Mouse (Mus musculus) frontal cortex, postnatal 36 days (tissue): ENCODE measurements around the gene Ewsr1.

Experiments used
- DNase-seq, 2 experiments: peaks; one replicate each; pipeline ENCODE4 v3.0.0; 2022; ENCODE audit warnings: low spot score in 2 of 2

The Ewsr1 gene

GRCm38 (mm10) chr11:5059230-5059629 lies 39.8 kb downstream of the Ewsr1 start:
- no peak for DNase-seq

GRCm38 (mm10) chr11:5058783-5059182 lies 40.3 kb downstream of the Ewsr1 start:
- peak in 1 of 2 experiments; percentile 29 for DNase-seq

- DNase-seq = peak; percentile 51 to 63
Measured at GRCm38 (mm10) chr11:5057856-5058641, 41.0 kb downstream of the Ewsr1 start, which contains the start of gene Rasl10a. Gene Rasl10a, plus strand, starts transcription at chr11:5058128.

- peak in 1 of 2 experiments; percentile 26 for DNase-seq
Measured at GRCm38 (mm10) chr11:5057541-5057855, 41.6 kb downstream of the Ewsr1 start.

- DNase-seq = no peak
Measured at GRCm38 (mm10) chr11:5057064-5057463, 42.0 kb downstream of the Ewsr1 start.

- no peak for DNase-seq
Measured at GRCm38 (mm10) chr11:5055945-5056938, 42.8 kb downstream of the Ewsr1 start.

GRCm38 (mm10) chr11:5054874-5055273 lies 44.2 kb downstream of the Ewsr1 start:
- DNase-seq = no peak

GRCm38 (mm10) chr11:5054151-5054550 lies 44.9 kb downstream of the Ewsr1 start:
- no peak for DNase-seq

- DNase-seq = peak; percentile 54 to 84
Measured at GRCm38 (mm10) chr11:5052200-5052854, 46.7 kb downstream of the Ewsr1 start.

- DNase-seq = no peak
Measured at GRCm38 (mm10) chr11:5051629-5052028, 47.4 kb downstream of the Ewsr1 start.

- peak; percentile 49 to 64 for DNase-seq
Measured at GRCm38 (mm10) chr11:5046321-5046926, 52.6 kb downstream of the Ewsr1 start.

- no peak for DNase-seq
Measured at GRCm38 (mm10) chr11:5042645-5043381, 56.3 kb downstream of the Ewsr1 start.

GRCm38 (mm10) chr11:5041144-5041780 lies 57.8 kb downstream of the Ewsr1 start:
- DNase-seq = peak; percentile 81 to 84

- DNase-seq = no peak
Measured at GRCm38 (mm10) chr11:5040585-5040984, 58.5 kb downstream of the Ewsr1 start.

GRCm38 (mm10) chr11:5037146-5037854 lies 61.8 kb downstream of the Ewsr1 start:
- DNase-seq = no peak

GRCm38 (mm10) chr11:5035421-5035820 lies 63.6 kb downstream of the Ewsr1 start:
- DNase-seq = peak; percentile 77 to 90

- no peak for DNase-seq
Measured at GRCm38 (mm10) chr11:5033136-5033535, 65.9 kb downstream of the Ewsr1 start.

GRCm38 (mm10) chr11:5032706-5033105 lies 66.4 kb downstream of the Ewsr1 start:
- no peak for DNase-seq

- DNase-seq = peak; percentile 48 to 82
Measured at GRCm38 (mm10) chr11:5028228-5028627, 70.8 kb downstream of the Ewsr1 start.

GRCm38 (mm10) chr11:5025108-5025507 lies 74.0 kb downstream of the Ewsr1 start:
- no peak for DNase-seq
